Mouse (Mus musculus) MEL (cell line): ENCODE measurements at regions not wholly inside any gene's neighbourhood (a gene's known extent, or its start where the extent isn't known, plus 50 kb on each side); places are given as distances from the start of the nearest gene placed in this dataset.
A peak's percentile ranks its signal among the peaks of the same experiment; 100 is the strongest.

Source experiments
- DNase-seq: peaks from one replicate; pipeline ENCODE4 v3.0.0; 2011; ENCODE audit warnings: low read depth, low spot score
- H3K27ac ChIP-seq: 2 replicates; pipeline ENCODE4 v1.5.1; 2012; ENCODE audit warnings: low read depth, mild to moderate bottlenecking, control low read depth, low read length, moderate library complexity; ENCODE audit not compliant: control insufficient read depth
- H3K27me3 ChIP-seq, 2 experiments: fragments of 150-350 bp in 1 of 2; sonication (generic) in 1 of 2; 2 replicates each; pipeline ENCODE4 v1.6.1; 2012; ENCODE audit warnings: low read length in 2 of 2, mild to moderate bottlenecking in 2 of 2, improper control_type of control experiment in 1 of 2, moderate library complexity in 1 of 2; ENCODE audit not compliant: insufficient read depth in 2 of 2, control insufficient read depth in 1 of 2
- H3K36me3 ChIP-seq, 2 experiments: 2 replicates each; pipeline ENCODE4 v1.6.1; 2012 to 2014; ENCODE audit warnings: low read length in 2 of 2, improper control_type of control experiment in 1 of 2, inconsistent platforms in 1 of 2, mild to moderate bottlenecking in 1 of 2; ENCODE audit not compliant: insufficient read depth in 2 of 2, control insufficient read depth in 1 of 2
- H3K4me1 ChIP-seq, 2 experiments: fragments of 150-350 bp in 1 of 2; sonication (generic) in 1 of 2; 2 replicates each; pipeline ENCODE4 v1.6.1; 2012; ENCODE audit warnings: low read length in 2 of 2, improper control_type of control experiment in 1 of 2, mild to moderate bottlenecking in 1 of 2; ENCODE audit not compliant: insufficient read depth in 2 of 2, control insufficient read depth in 1 of 2
- H3K4me3 ChIP-seq, 2 experiments: fragments of 150-350 bp in 1 of 2; sonication (generic) in 1 of 2; 2 replicates each; pipeline ENCODE4 v1.5.1; 2012; ENCODE audit warnings: low read depth in 2 of 2, low read length in 2 of 2, mild to moderate bottlenecking in 2 of 2, moderate library complexity in 2 of 2, control low read depth in 1 of 2, improper control_type of control experiment in 1 of 2; ENCODE audit not compliant: control insufficient read depth in 1 of 2, insufficient read depth in 1 of 2
- H3K79me2 ChIP-seq: 2 replicates; pipeline ENCODE4 v1.6.1; 2012; ENCODE audit warnings: mild to moderate bottlenecking, low read length, moderate library complexity; ENCODE audit not compliant: control insufficient read depth, poor library complexity, insufficient read depth
- H3K9ac ChIP-seq: 2 replicates; pipeline ENCODE4 v1.6.1; 2012; ENCODE audit warnings: low read depth, mild to moderate bottlenecking, control low read depth, low read length, moderate library complexity; ENCODE audit not compliant: control insufficient read depth, poor library complexity, severe bottlenecking
- H3K9me3 ChIP-seq: fragments of 150-350 bp; sonication (generic); replicated peaks from 2 replicates; pipeline ENCODE4 v1.6.1; 2012; ENCODE audit warnings: mild to moderate bottlenecking, low read length, improper control_type of control experiment, moderate library complexity; ENCODE audit not compliant: insufficient read depth
- BHLHE40 ChIP-seq: IDR thresholded peaks from 2 replicates; pipeline ENCODE4 v1.6.1; 2012; ENCODE audit warnings: low read depth, mild to moderate bottlenecking, inconsistent platforms, low read length, improper control_type of control experiment, borderline replicate concordance
- CHD2 ChIP-seq: IDR thresholded peaks from 2 replicates; pipeline ENCODE4 v1.6.1; 2011; ENCODE audit warnings: low read length, improper control_type of control experiment
- E2F4 ChIP-seq: IDR thresholded peaks from 2 replicates; pipeline ENCODE4 v1.6.1; 2011; ENCODE audit warnings: low read depth, low read length, improper control_type of control experiment, borderline replicate concordance
- ELF1 ChIP-seq: IDR thresholded peaks from 2 replicates; pipeline ENCODE4 v1.6.1; 2014; ENCODE audit warnings: low read depth, mild to moderate bottlenecking, inconsistent platforms, low read length, improper control_type of control experiment, moderate library complexity
- EP300 ChIP-seq, 2 experiments: IDR thresholded peaks; 2 replicates each; pipeline ENCODE4 v1.6.1; 2011; ENCODE audit warnings: improper control_type of control experiment in 2 of 2, low read length in 2 of 2, low read depth in 1 of 2, mild to moderate bottlenecking in 1 of 2
- ETS1 ChIP-seq: IDR thresholded peaks from 2 replicates; pipeline ENCODE4 v1.6.1; 2012; ENCODE audit warnings: low read depth, mild to moderate bottlenecking, inconsistent platforms, low read length, improper control_type of control experiment, moderate library complexity
- GATA1 ChIP-seq: IDR thresholded peaks from 2 replicates; pipeline ENCODE4 v1.6.1; 2011; ENCODE audit warnings: low read depth, low read length, improper control_type of control experiment
- HCFC1 ChIP-seq: IDR thresholded peaks from 2 replicates; pipeline ENCODE4 v1.6.1; 2012; ENCODE audit warnings: low read depth, mild to moderate bottlenecking, inconsistent platforms, low read length, improper control_type of control experiment, moderate library complexity
- JUND ChIP-seq: IDR thresholded peaks from 2 replicates; pipeline ENCODE4 v1.6.1; 2011; ENCODE audit warnings: low read depth, mild to moderate bottlenecking, improper control_type of control experiment, low read length
- KAT2A ChIP-seq: conservative IDR thresholded peaks from 2 replicates; pipeline ENCODE4 v1.6.1; 2012; ENCODE audit warnings: low read depth, low read length, improper control_type of control experiment, inconsistent platforms
- MAZ ChIP-seq: IDR thresholded peaks from 2 replicates; pipeline ENCODE4 v1.6.1; 2012; ENCODE audit warnings: low read depth, mild to moderate bottlenecking, inconsistent platforms, low read length, improper control_type of control experiment
- MXI1 ChIP-seq: IDR thresholded peaks from 2 replicates; pipeline ENCODE4 v1.6.1; 2011; ENCODE audit warnings: mild to moderate bottlenecking, low read depth, low read length, improper control_type of control experiment
- MYB ChIP-seq: IDR thresholded peaks from 2 replicates; pipeline ENCODE4 v1.6.1; 2011; ENCODE audit warnings: mild to moderate bottlenecking, low read depth, low read length, improper control_type of control experiment
- MYC ChIP-seq: IDR thresholded peaks from 2 replicates; pipeline ENCODE4 v1.6.1; 2011; ENCODE audit warnings: low read depth, mild to moderate bottlenecking, low read length, improper control_type of control experiment, moderate library complexity
- NELFE ChIP-seq: IDR thresholded peaks from 2 replicates; pipeline ENCODE4 v1.6.1; 2011; ENCODE audit warnings: low read depth, low read length, improper control_type of control experiment
- NRF1 ChIP-seq: IDR thresholded peaks from 2 replicates; pipeline ENCODE4 v1.6.1; 2014; ENCODE audit warnings: low read depth, mild to moderate bottlenecking, inconsistent platforms, low read length, improper control_type of control experiment, moderate library complexity; ENCODE audit not compliant: poor library complexity, insufficient read depth, severe bottlenecking
- POLR2AphosphoS5 ChIP-seq: IDR thresholded peaks from 2 replicates; pipeline ENCODE4 v1.6.1; 2012; ENCODE audit warnings: low read depth, borderline replicate concordance, mild to moderate bottlenecking, inconsistent platforms, low read length, moderate library complexity, mixed read lengths
- RAD21 ChIP-seq: IDR thresholded peaks from 2 replicates; pipeline ENCODE4 v1.6.1; 2011; ENCODE audit warnings: mild to moderate bottlenecking, low read depth, low read length, improper control_type of control experiment
- SIN3A ChIP-seq: IDR thresholded peaks from 2 replicates; pipeline ENCODE4 v1.6.1; 2012; ENCODE audit warnings: low read length, improper control_type of control experiment, inconsistent platforms
- TAL1 ChIP-seq: IDR thresholded peaks from 2 replicates; pipeline ENCODE4 v1.6.1; 2012; ENCODE audit warnings: mild to moderate bottlenecking, inconsistent platforms, low read length, moderate library complexity, mixed read lengths
- TBP ChIP-seq: IDR thresholded peaks from 2 replicates; pipeline ENCODE4 v1.8.0; 2011; ENCODE audit warnings: low read depth, low read length, improper control_type of control experiment
- TCF12 ChIP-seq: IDR thresholded peaks from 2 replicates; pipeline ENCODE4 v1.6.1; 2014; ENCODE audit warnings: low read depth, mild to moderate bottlenecking, inconsistent platforms, low read length, improper control_type of control experiment, moderate library complexity
- USF1 ChIP-seq: IDR thresholded peaks from 2 replicates; pipeline ENCODE4 v1.6.1; 2014; ENCODE audit warnings: low read depth, mild to moderate bottlenecking, inconsistent platforms, low read length, improper control_type of control experiment, moderate library complexity
- ZC3H11A ChIP-seq: IDR thresholded peaks from 2 replicates; pipeline ENCODE4 v1.6.1; 2012; ENCODE audit warnings: low read depth, mild to moderate bottlenecking, inconsistent platforms, low read length, improper control_type of control experiment
- ZKSCAN1 ChIP-seq: IDR thresholded peaks from 2 replicates; pipeline ENCODE4 v1.6.1; 2012; ENCODE audit warnings: low read depth, mild to moderate bottlenecking, inconsistent platforms, low read length, improper control_type of control experiment, moderate library complexity
- ZNF384 ChIP-seq: IDR thresholded peaks from 2 replicates; pipeline ENCODE4 v1.6.1; 2012; ENCODE audit warnings: low read depth, mild to moderate bottlenecking, inconsistent platforms, low read length, improper control_type of control experiment

GRCm38 (mm10) chr13:70193270-70193669 is 391.1 kb downstream of the Med10 start:
- no peak overlapping the region for H3K27ac ChIP-seq
- H3K79me2 ChIP-seq: no peaks in the 10 kb centered on the region
- H3K9me3 ChIP-seq: no peaks in the 10 kb centered on the region
- TF ChIP-seq GATA1 (no peak), POLR2AphosphoS5 (no peak), NRF1 (no peak), NELFE (no peak), MAZ (no peak), ZC3H11A (no peak), SIN3A (no peak), USF1 (no peak), JUND (no peak), ETS1 (no peak), ZKSCAN1 (no peak)
- no peaks in the 10 kb centered on the region for H3K27me3 ChIP-seq
- H3K36me3 ChIP-seq: peaks cover 0 to 9% of the 10 kb centered on the region in 2 experiments; a peak in 2 of 4 replicates
- no peak for DNase-seq
- no peak overlapping the region for H3K9ac ChIP-seq
- no peaks in the 10 kb centered on the region; a peak in 1 of 4 replicates for H3K4me1 ChIP-seq
- H3K4me3 ChIP-seq: no peak overlapping the region

- no peaks in the 10 kb centered on the region for H3K79me2 ChIP-seq
- no peaks in the 10 kb centered on the region for H3K9me3 ChIP-seq
- no peaks in the 10 kb centered on the region; a peak in 1 of 4 replicates for H3K4me1 ChIP-seq
- H3K4me3 ChIP-seq: no peak overlapping the region
- no peaks in the 10 kb centered on the region for H3K27me3 ChIP-seq
- DNase-seq: no peak
- peaks cover 0 to 9% of the 10 kb centered on the region in 2 experiments; a peak in 2 of 4 replicates for H3K36me3 ChIP-seq
- H3K27ac ChIP-seq: no peak overlapping the region
- H3K9ac ChIP-seq: no peak overlapping the region
- TF ChIP-seq USF1: no peak
- TF ChIP-seq RAD21: no peak
- no peak for TF ChIP-seq NELFE
- TF ChIP-seq BHLHE40: no peak
- TF ChIP-seq ETS1: no peak
These were observed 393.7 kb downstream of the Med10 start for GRCm38 (mm10) chr13:70195854-70196253.

- no peaks in the 10 kb centered on the region for H3K79me2 ChIP-seq
- DNase-seq: peak; percentile 36
- no peak overlapping the region for H3K27ac ChIP-seq
- H3K36me3 ChIP-seq: peaks cover 0 to 9% of the 10 kb centered on the region in 2 experiments; a peak in 2 of 4 replicates
- H3K4me1 ChIP-seq: no peaks in the 10 kb centered on the region; a peak in 1 of 4 replicates
- H3K9ac ChIP-seq: no peak overlapping the region
- no peaks in the 10 kb centered on the region for H3K27me3 ChIP-seq
- no peak overlapping the region for H3K4me3 ChIP-seq
- H3K9me3 ChIP-seq: no peaks in the 10 kb centered on the region
- TF ChIP-seq ZNF384 (no peak), MYB (no peak), MAZ (no peak), TAL1 (peak; percentile 35; the same call in 1 of the 2 replicates), TCF12 (no peak), EP300 (IDR thresholded peaks at IDR 0.05; ENCODE audit: low read depth in 1 of 2, low read length in 2 of 2) (peak; percentile 56 to 61; a peak in 3 of 4 replicates), E2F4 (no peak), RAD21 (no peak), MYC (no peak), KAT2A (no peak), USF1 (no peak), GATA1 (0 out of 2 replicates have a peak, but pooled peaks have one; percentile 33), MXI1 (no peak), CHD2 (no peak), ELF1 (no peak), HCFC1 (no peak), TBP (no peak)
These were observed 396.4 kb downstream of the Med10 start for GRCm38 (mm10) chr13:70198638-70199037.
